ENCODE assay signal across 22 mouse cellular contexts in the genomic region with DNA sequence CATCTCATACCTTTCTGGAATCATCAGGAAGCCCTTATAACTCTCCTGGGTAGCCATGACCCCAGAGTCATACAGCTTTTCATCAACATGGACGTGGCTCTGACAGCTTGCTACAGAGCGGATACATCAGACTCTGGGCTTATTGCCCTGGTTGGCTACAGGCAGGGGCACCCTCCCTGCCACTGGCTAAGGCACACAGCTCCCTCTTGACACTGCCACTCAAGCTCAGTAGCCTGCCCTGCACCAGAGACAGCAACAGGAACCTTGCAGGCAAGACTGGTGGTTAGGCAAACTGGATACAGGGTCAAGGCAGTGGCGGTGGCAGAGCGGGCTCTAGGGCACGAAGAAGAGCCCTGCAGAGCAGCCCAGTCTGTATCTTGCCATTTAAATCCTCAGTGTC.
"Had no signal": no experiment of that assay in that cellular context is flagged by ENCODE, and none has a peak within 500 bp of the region (broad histone marks: within the 10 kb centered on the region; RNA-seq: fewer than 3 reads in every experiment).

No protein-coding gene starts in this region.

- DNase-seq: forebrain, postnatal 0 days; gastrocnemius, postnatal 14 days; gastrocnemius, postnatal 36 days; kidney, adult 11 months; kidney, adult 2 months; kidney, adult 9 months; kidney, postnatal 14 days; kidney, postnatal 36 days; layer of hippocampus, adult 9-11 months; layer of hippocampus, postnatal 36 days; left cerebral cortex, postnatal 4 days had no signal

- H3K4me1 ChIP-seq: hindbrain, embryonic 13.5 days; hindbrain, embryonic 15.5 days; limb, embryonic 15.5 days had no signal

- H3K9ac ChIP-seq: forebrain, postnatal 0 days; hindbrain, embryonic 13.5 days; hindbrain, embryonic 15.5 days; kidney, embryonic 15.5 days; limb, embryonic 13.5 days; limb, embryonic 15.5 days; liver, embryonic 12.5 days; liver, embryonic 14.5 days had no signal

- H3K4me2 ChIP-seq: heart, embryonic 11.5 days; hindbrain, embryonic 13.5 days; hindbrain, embryonic 15.5 days; kidney, embryonic 15.5 days; limb, embryonic 13.5 days; limb, embryonic 15.5 days; liver, embryonic 12.5 days had no signal

- ATAC-seq: forebrain, postnatal 0 days; hindbrain, postnatal 0 days; intestine, embryonic 16.5 days; liver, embryonic 12.5 days had no signal

- H3K27me3 ChIP-seq: hindbrain, embryonic 13.5 days; hindbrain, embryonic 15.5 days; kidney, embryonic 15.5 days; limb, embryonic 13.5 days; limb, embryonic 15.5 days; liver, embryonic 12.5 days had no signal

- H3K36me3 ChIP-seq: hindbrain, embryonic 13.5 days; hindbrain, embryonic 15.5 days; kidney, embryonic 15.5 days; limb, embryonic 13.5 days; limb, embryonic 15.5 days; liver, embryonic 12.5 days had no signal

- H3K4me3 ChIP-seq: hindbrain, embryonic 13.5 days; hindbrain, embryonic 15.5 days; kidney, embryonic 15.5 days; limb, embryonic 13.5 days; limb, embryonic 15.5 days; liver, embryonic 12.5 days had no signal

- H3K9me3 ChIP-seq: hindbrain, embryonic 13.5 days; hindbrain, embryonic 15.5 days; kidney, embryonic 15.5 days; limb, embryonic 13.5 days; limb, embryonic 15.5 days; liver, embryonic 12.5 days had no signal

- H3K27ac ChIP-seq: hindbrain, embryonic 13.5 days; hindbrain, embryonic 15.5 days; hindbrain, postnatal 0 days; kidney, embryonic 15.5 days; kidney, postnatal 0 days; limb, embryonic 13.5 days; limb, embryonic 15.5 days; liver, embryonic 12.5 days; liver, embryonic 14.5 days had no signal
